Mouse (Mus musculus): ENCODE measurements at regions not wholly inside any gene's neighbourhood (a gene's known extent, or its start where the extent isn't known, plus 50 kb on each side); places are given as distances from the start of the nearest gene placed in this dataset.

DNA sequence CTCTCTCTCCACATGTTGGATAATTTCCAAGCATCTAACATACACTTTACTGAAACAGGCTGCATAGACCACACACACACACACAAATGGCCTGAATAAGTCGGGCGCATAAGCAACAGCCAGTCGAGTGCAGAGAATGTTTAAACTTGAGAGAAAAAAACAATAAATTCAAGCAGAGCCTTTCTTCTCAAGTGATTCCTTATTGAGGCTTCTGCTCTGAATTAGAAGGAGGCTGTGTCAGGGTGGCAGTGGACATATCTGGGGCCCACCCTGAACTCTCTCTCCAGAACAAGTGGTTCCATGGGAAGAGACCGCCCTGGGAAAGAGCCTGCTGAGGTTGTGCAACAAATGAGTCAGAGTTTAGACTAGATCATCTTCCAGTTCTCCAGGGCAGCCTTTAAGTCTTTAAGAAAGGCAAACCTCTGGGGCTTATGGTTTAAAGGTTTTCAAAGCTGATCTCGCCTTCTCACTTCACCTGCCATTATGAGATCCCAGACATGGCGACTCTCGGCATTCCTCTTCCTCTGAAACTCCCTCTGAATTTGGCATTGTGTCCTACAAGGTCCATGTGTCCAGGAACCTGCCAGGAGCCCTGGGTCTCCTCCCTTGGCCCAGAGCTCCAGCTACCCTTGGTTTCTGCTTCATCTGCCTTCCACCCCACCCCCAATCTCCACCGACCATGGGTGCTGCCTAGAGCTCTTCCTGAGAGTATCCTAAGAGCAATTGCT, 445.3 kb downstream of the Wdr11 start:
- Histone ChIP-seq H3K27ac (replicated peaks; ENCODE audit: low read depth, low read length) (peak overlapping the region; percentile 78), H3K4me3 (ENCODE audit: low read depth, low read length) (no peak overlapping the region), H3K27me3 (replicated peaks; ENCODE audit: control insufficient read depth, insufficient read depth, low read length) (no peaks in the 10 kb centered on the region), H3K36me3 (ENCODE audit: control insufficient read depth, insufficient read depth, low read length) (no peaks in the 10 kb centered on the region), H3K4me2 (ENCODE audit: low read depth, low read length) (no peak overlapping the region; the same call in 1 of the 2 replicates), H3K4me1 (ENCODE audit: control insufficient read depth, insufficient read depth, low read length) (peaks cover 12% of the 10 kb centered on the region; the same call in 1 of the 2 replicates), H3K9me3 (ENCODE audit: control insufficient read depth, low read length) (no peaks in the 10 kb centered on the region), H3K9ac (ENCODE audit: low read depth, low read length) (no peak overlapping the region)
- 0 out of 2 replicates have a peak, but pooled peaks have one; percentile 30 for ATAC-seq (ENCODE audit: low read depth)
- WGBS: 44% methylated on average over 8 of the region's 8 CpGs
- peak; percentile 70 for DNase-seq (ENCODE audit: low spot score)

DNA sequence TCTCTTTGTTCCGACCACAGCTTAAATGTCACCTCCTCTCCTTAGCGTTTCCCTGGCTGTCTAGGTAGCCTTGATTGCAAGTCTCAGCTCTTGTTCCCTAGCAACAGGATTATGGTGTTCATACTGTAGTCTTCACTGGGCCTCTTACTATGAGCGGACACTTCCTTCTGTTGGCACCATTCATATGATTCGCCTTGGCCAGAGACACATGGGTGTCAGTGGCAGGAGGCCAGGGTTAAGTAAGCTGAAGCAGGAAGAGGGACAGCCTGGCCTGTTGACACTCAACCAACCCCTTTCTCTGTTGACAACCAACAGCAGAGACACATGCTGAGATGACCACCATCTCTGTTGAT, 445.9 kb downstream of the Wdr11 start:
- H3K4me2 ChIP-seq (ENCODE audit: low read depth, low read length): no peak overlapping the region
- H3K27me3 ChIP-seq (replicated peaks; ENCODE audit: control insufficient read depth, insufficient read depth, low read length): no peaks in the 10 kb centered on the region
- DNase-seq (ENCODE audit: low spot score): no peak
- peaks cover 12% of the 10 kb centered on the region; the same call in 1 of the 2 replicates for H3K4me1 ChIP-seq (ENCODE audit: control insufficient read depth, insufficient read depth, low read length)
- H3K36me3 ChIP-seq (ENCODE audit: control insufficient read depth, insufficient read depth, low read length): no peaks in the 10 kb centered on the region
- H3K9me3 ChIP-seq (ENCODE audit: control insufficient read depth, low read length): no peaks in the 10 kb centered on the region
- no peak overlapping the region for H3K4me3 ChIP-seq (ENCODE audit: low read depth, low read length)
- no peak for ATAC-seq (ENCODE audit: low read depth)
- WGBS: 73% methylated on average over 4 of the region's 4 CpGs
- peak overlapping the region; percentile 78 for H3K27ac ChIP-seq (replicated peaks; ENCODE audit: low read depth, low read length)
- H3K9ac ChIP-seq (ENCODE audit: low read depth, low read length): no peak overlapping the region

DNA sequence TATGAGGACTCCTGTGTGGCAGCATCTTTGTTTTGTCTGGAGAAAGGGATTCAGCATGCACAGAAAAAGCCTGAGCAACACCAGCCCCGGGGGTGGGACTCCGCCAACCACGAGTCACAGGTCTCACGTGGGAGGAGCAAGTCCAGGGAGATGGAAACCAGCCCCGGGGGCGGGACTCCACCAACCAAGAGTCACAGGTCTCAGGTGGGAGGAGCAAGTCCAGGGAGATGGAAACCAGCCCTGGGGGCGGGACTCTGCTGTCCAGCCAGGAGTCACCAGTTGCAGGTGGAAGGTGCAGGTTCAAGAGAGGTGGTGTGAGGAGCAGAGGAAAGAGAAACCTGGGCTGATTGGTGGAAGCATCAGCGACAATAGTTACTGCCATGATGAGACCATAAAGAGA, 448.9 kb downstream of the Wdr11 start:
- Histone ChIP-seq H3K27me3 (replicated peaks; ENCODE audit: control insufficient read depth, insufficient read depth, low read length) (no peaks in the 10 kb centered on the region), H3K4me1 (ENCODE audit: control insufficient read depth, insufficient read depth, low read length) (peaks cover 12% of the 10 kb centered on the region), H3K4me2 (ENCODE audit: low read depth, low read length) (no peak overlapping the region), H3K9me3 (ENCODE audit: control insufficient read depth, low read length) (no peaks in the 10 kb centered on the region), H3K9ac (ENCODE audit: low read depth, low read length) (no peak overlapping the region), H3K36me3 (ENCODE audit: control insufficient read depth, insufficient read depth, low read length) (no peaks in the 10 kb centered on the region), H3K4me3 (ENCODE audit: low read depth, low read length) (no peak overlapping the region), H3K27ac (replicated peaks; ENCODE audit: low read depth, low read length) (no peak overlapping the region)
- ATAC-seq (ENCODE audit: low read depth): no peak
- no peak for DNase-seq (ENCODE audit: low spot score)
- WGBS: 78% methylated on average over 8 of the region's 8 CpGs

DNA sequence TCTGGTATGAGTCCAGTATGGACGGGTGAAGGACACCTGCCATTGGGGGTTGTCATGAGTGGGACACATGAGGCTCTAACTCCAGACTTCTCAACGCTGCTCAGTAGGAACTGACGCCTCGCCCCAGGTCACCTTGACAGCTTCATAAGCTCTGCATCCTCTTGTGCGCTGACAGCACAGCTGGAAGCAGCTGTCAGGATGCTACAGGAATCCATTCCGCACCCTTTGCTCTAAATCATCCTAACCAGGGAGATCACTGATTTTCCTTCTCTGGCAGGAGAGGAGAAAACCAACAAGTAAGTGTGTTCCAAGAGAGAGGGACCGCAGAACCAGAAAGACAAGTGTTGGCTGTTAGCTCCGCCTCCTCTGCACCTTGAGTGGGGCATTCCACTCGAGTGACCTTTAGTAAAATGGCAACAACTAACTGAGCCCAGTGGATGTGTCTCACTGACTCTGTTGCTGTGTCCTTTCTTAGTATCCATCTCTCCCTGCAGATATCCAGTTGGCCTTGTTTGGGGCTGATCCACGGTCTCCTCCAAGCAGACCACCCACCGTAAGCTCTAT, 449.8 kb downstream of the Wdr11 start:
- WGBS: 86% methylated on average over 11 of the region's 11 CpGs
- ATAC-seq (ENCODE audit: low read depth): no peak
- H3K9me3 ChIP-seq (ENCODE audit: control insufficient read depth, low read length): no peaks in the 10 kb centered on the region

DNA sequence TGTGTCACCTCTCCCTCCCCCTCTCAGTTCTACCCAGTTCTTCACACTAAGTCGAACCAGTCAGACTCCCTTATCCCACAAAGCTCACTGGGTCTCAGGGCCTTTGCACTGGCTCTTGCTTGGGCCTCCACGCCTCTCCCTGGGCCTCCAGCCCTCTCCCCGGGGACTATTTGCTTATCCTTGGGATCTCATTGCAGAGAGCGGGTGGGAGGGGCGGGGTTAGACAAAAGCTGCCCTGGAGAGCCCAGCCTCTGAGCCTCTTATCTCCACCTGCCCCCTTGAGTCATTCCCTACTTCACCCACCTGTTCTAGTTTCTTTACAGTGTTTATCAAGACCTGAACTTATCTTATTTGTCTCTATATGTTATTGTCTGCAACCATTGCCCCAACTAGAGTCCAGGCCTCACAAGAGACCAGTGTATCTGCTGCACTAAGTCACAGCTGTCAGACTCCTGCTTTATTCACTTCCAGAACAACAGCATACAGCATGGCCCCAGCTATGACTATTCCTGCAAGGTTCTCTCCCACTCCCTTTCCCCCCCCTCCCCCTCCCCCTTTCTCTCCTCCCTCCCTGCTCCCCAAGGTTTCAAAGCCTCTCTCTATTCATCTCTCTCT, 450.7 kb downstream of the Wdr11 start:
- H3K27ac ChIP-seq (replicated peaks; ENCODE audit: low read depth, low read length): no peak overlapping the region
- no peaks in the 10 kb centered on the region for H3K36me3 ChIP-seq (ENCODE audit: control insufficient read depth, insufficient read depth, low read length)
- DNase-seq (ENCODE audit: low spot score): no peak
- peaks cover 2% of the 10 kb centered on the region for H3K4me1 ChIP-seq (ENCODE audit: control insufficient read depth, insufficient read depth, low read length)
- no peak overlapping the region for H3K9ac ChIP-seq (ENCODE audit: low read depth, low read length)
- WGBS: 64% methylated on average over 5 of the region's 5 CpGs
- ATAC-seq (ENCODE audit: low read depth): no peak
- no peaks in the 10 kb centered on the region for H3K27me3 ChIP-seq (replicated peaks; ENCODE audit: control insufficient read depth, insufficient read depth, low read length)
- no peak overlapping the region for H3K4me3 ChIP-seq (ENCODE audit: low read depth, low read length)
- no peaks in the 10 kb centered on the region for H3K9me3 ChIP-seq (ENCODE audit: control insufficient read depth, low read length)
- no peak overlapping the region for H3K4me2 ChIP-seq (ENCODE audit: low read depth, low read length)

More for the DNA sequence above, 449.8 kb downstream of the Wdr11 start:
- no peak for DNase-seq (ENCODE audit: low spot score)
- no peaks in the 10 kb centered on the region for H3K36me3 ChIP-seq (ENCODE audit: control insufficient read depth, insufficient read depth, low read length)
- H3K27me3 ChIP-seq (replicated peaks; ENCODE audit: control insufficient read depth, insufficient read depth, low read length): no peaks in the 10 kb centered on the region
- H3K4me3 ChIP-seq (ENCODE audit: low read depth, low read length): no peak overlapping the region
- no peak overlapping the region for H3K9ac ChIP-seq (ENCODE audit: low read depth, low read length)
- H3K4me2 ChIP-seq (ENCODE audit: low read depth, low read length): no peak overlapping the region
- no peak overlapping the region for H3K27ac ChIP-seq (replicated peaks; ENCODE audit: low read depth, low read length)
- H3K4me1 ChIP-seq (ENCODE audit: control insufficient read depth, insufficient read depth, low read length): peaks cover 12% of the 10 kb centered on the region

DNA sequence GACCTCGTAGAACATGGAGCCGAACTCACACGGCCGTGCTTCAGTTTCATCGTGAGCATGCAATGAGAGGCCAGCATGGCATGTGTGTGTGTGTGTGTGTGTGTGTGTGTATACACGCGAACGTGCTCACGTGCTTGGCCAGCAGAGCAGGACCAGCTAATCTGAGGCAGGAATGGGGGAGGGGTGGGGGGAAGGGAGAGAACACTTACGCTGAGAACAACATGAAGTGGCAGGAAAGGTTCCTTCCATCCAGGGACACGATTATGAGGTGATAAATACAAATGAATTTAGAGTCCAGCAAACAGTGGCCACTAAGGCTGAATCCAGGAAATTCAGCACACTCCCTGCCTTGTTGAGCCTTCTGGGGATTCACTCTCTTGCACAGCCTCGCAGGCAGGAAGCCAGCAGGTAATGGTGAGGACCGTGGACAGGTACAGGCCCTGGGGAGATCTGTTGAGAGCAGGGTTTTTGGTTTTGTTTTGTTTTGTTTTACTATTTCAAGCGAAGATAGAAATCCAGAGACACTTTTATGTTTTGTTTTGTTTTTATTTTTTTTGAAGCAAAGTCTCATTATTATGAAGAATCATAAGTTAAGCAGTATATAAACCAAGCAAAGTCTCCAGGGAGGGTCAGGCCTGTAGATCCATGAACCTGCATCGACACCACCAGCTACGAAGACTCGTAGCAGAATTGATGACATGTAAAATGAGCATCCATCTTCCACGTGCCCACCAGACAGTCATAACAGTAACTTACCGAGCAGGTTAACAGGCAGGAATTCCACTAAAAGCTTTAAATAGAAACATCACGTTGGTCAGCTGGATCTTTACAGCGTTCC, 452.0 kb downstream of the Wdr11 start:
- H3K9me3 ChIP-seq (ENCODE audit: control insufficient read depth, low read length): no peaks in the 10 kb centered on the region
- H3K27me3 ChIP-seq (replicated peaks; ENCODE audit: control insufficient read depth, insufficient read depth, low read length): no peaks in the 10 kb centered on the region
- ATAC-seq (ENCODE audit: low read depth): no peak
- DNase-seq (ENCODE audit: low spot score): no peak
- no peak overlapping the region for H3K4me3 ChIP-seq (ENCODE audit: low read depth, low read length)
- H3K4me2 ChIP-seq (ENCODE audit: low read depth, low read length): no peak overlapping the region
- no peak overlapping the region for H3K27ac ChIP-seq (replicated peaks; ENCODE audit: low read depth, low read length)
- no peaks in the 10 kb centered on the region for H3K36me3 ChIP-seq (ENCODE audit: control insufficient read depth, insufficient read depth, low read length)
- WGBS: 43% methylated on average over 21 of the region's 21 CpGs
- no peaks in the 10 kb centered on the region; the same call in 1 of the 2 replicates for H3K4me1 ChIP-seq (ENCODE audit: control insufficient read depth, insufficient read depth, low read length)
- no peak overlapping the region for H3K9ac ChIP-seq (ENCODE audit: low read depth, low read length)

DNA sequence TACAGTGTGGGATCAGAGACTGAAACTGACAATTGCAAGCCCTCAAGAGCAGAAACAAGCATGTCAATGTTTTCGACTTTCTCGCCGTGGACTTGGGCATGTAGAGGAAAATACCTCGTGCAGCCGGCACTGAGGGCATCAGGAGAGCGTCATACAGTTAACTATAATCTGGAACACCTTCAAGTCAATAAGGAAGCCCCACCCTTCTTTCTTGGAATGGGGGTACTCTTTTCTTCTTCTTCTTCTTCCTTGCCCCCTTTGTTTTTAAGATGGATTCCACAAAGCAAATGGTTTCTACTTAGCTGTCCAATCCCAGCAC, 452.5 kb downstream of the Wdr11 start:
- H3K9ac ChIP-seq (ENCODE audit: low read depth, low read length): no peak overlapping the region
- DNase-seq (ENCODE audit: low spot score) (no peak), ATAC-seq (ENCODE audit: low read depth) (no peak)
- 72% methylated on average over 6 of the region's 6 CpGs for WGBS
- no peak overlapping the region for H3K27ac ChIP-seq (replicated peaks; ENCODE audit: low read depth, low read length)
- H3K4me3 ChIP-seq (ENCODE audit: low read depth, low read length): no peak overlapping the region
- H3K9me3 ChIP-seq (ENCODE audit: control insufficient read depth, low read length): no peaks in the 10 kb centered on the region
- no peaks in the 10 kb centered on the region for H3K36me3 ChIP-seq (ENCODE audit: control insufficient read depth, insufficient read depth, low read length)
- no peaks in the 10 kb centered on the region; the same call in 1 of the 2 replicates for H3K4me1 ChIP-seq (ENCODE audit: control insufficient read depth, insufficient read depth, low read length)
- H3K4me2 ChIP-seq (ENCODE audit: low read depth, low read length): no peak overlapping the region
- no peaks in the 10 kb centered on the region for H3K27me3 ChIP-seq (replicated peaks; ENCODE audit: control insufficient read depth, insufficient read depth, low read length)

DNA sequence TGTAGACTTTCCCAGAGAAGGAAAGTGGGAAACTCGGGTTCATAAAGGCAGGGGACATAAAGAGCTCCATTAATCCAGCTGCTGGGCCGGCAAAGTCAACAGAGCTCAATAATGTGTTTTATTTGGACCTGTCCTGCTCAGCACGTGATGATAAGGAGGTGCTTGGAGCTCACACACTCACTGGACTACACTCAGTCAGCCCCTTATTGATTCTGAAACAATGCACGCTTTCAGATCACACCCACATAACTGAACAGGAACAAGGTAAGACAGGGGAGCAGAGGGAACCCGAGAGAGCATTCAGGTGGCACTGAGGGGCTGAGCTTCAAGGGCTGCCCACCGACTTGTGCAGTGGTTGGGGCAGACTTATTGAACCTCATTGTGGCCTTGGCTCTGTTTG, 452.9 kb downstream of the Wdr11 start:
- Histone ChIP-seq H3K27ac (replicated peaks; ENCODE audit: low read depth, low read length) (no peak overlapping the region), H3K27me3 (replicated peaks; ENCODE audit: control insufficient read depth, insufficient read depth, low read length) (no peaks in the 10 kb centered on the region), H3K36me3 (ENCODE audit: control insufficient read depth, insufficient read depth, low read length) (no peaks in the 10 kb centered on the region), H3K4me1 (ENCODE audit: control insufficient read depth, insufficient read depth, low read length) (no peaks in the 10 kb centered on the region; the same call in 1 of the 2 replicates), H3K4me2 (ENCODE audit: low read depth, low read length) (no peak overlapping the region), H3K4me3 (ENCODE audit: low read depth, low read length) (no peak overlapping the region), H3K9ac (ENCODE audit: low read depth, low read length) (no peak overlapping the region), H3K9me3 (ENCODE audit: control insufficient read depth, low read length) (no peaks in the 10 kb centered on the region)
- no peak for DNase-seq (ENCODE audit: low spot score)
- no peak for ATAC-seq (ENCODE audit: low read depth)
- 83% methylated on average over 6 of the region's 6 CpGs for WGBS
